Mouse (Mus musculus) embryo, embryonic 10 days (tissue): ENCODE data around the gene Arf3.
"Not testable (repeated sequence)": the region's sequence is repeated elsewhere in the genome, so short reads cannot be mapped to it uniquely, and the experiment has no call there.

Source experiments
- DNase-seq: peaks from one replicate; pipeline ENCODE4 v3.0.0-alpha.2; 2015; ENCODE audit warnings: low spot score

Arf3 gene

DNA sequence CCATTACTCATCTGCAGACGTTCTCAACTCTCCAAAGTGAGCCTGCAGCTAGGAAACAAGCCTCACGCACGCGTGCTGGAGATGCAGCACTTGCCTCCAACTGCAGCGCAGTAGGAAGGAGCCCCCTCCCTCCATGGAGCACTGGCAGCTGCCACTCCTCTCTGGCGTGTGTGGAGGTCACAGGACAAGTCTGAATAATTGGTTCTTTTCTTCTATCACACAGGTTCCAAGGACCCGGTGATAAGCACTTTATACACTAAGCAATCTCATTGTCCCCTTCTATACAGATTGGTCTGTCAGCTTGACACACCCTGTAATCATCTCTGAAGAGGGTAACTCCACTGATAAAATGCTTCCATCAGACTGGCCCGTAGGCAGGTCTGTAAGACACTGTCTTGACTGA, 10.0 kb downstream of the Arf3 start:
- no peak for DNase-seq

DNA sequence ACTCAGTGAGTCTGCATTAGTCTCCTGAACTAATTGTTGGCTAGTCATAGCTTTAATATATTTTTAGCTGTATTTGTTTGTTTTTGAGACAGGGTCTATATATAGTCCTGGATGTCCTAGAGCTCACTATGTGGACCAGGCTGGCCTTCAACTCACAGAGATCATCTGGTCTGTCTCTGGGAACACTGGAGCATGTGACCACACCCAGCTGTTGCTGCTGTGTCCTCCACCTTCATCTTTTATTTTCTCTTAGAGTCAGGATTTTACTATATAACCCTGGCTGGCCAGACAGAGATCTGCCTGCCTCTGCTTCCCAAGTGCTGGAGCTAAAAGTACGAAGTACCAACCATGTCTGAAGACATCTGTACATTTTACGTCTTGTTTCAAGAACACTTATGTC, 13.9 kb downstream of the Arf3 start:
- no peak for DNase-seq

DNA sequence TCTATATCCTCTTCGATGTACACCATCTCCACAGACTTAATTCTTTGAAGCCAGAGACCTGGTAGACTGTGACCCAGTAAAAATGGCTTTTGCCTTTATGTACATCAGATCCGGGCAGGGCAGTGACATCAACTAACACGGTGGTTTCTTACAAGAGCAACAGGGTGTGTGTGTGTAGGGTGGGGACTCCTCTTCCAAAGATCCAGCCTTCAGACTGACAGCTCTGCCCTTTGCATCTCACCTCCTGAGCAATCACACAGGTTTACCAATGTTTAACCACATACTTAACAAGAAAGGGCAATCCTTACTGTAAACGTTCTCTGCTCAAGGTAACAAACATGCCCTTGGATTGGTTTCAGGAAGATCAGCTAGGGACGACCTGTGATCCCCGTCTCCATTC, 15.7 kb downstream of the Arf3 start:
- no peak for DNase-seq

DNA sequence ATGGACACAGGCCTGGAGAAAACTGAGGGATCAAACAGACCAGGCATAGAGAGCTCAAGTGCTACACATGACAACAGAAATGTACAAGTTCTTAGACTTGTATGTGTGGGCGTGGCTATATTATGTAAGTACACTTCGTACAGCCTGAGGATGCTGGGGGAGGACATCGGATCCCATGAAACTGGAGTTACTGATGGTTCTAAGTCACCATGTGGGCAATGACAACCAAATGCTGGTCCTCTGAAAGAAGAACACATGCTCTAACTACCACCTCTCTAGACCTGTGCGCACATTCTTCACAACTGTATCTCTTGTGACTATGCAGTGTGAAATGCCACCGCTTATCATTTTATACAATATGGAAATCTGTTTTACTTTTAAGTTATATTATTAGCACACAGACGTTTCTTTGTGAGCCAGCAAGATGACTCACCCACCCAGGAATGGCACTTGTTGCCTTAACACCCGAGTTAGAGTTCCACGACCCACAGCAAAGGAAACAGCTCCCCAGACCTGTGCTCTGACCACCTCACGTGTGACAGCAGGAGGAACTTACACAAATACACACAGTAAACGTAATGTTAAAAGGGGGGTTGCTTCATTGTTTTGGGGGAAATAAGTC, 16.6 kb downstream of the Arf3 start:
- no peak for DNase-seq

DNA sequence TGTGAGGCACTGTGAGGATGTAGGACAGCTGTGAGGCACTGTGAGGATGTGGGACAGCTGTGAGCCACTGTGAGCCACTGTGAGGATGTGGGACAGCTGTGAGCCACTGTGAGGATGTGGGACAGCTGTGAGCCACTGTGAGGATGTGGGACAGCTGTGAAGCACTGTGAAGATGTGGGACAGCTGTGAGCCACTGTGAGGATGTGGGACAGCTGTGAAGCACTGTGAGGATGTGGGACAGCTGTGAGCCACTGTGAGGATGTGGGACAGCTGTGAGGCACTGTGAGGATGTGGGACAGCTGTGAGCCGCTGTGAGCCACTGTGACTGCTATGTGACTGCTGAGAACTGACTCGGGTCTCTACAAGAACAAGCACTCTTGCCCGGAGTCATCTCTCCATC, 19.2 kb downstream of the Arf3 start:
- not testable (repeated sequence) for DNase-seq

DNA sequence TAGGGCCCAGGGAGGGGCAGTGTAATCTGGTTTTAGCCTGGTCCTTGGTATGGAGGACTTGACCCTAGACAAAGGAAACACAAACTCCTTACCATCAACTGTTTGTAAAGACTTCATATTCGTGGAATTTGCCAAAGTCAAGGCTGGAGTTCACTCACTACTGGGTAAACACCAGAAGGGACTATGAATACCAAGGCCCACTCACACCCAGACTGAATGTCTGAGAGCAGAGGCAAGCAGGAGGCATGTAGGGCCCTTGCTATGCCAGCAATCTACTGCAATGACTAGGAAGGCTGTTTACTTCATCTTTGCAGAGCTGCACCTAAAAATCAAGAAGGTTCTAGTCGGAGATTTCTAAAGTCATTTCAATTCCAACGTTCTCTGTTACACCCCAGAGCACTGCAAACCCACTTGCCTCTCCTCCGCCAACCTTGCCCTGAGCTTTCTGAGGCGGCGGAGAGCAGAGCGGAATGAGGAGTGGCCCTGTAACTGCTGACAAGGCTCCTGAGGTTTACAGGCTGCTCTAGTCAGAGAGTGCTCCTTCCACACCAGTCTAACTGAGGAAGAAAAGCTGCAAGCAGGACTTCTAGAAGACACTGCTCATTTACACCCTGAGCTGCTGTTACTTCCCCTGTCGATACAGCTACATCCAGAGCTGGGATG, 20.1 kb downstream of the Arf3 start:
- DNase-seq = no peak

DNA sequence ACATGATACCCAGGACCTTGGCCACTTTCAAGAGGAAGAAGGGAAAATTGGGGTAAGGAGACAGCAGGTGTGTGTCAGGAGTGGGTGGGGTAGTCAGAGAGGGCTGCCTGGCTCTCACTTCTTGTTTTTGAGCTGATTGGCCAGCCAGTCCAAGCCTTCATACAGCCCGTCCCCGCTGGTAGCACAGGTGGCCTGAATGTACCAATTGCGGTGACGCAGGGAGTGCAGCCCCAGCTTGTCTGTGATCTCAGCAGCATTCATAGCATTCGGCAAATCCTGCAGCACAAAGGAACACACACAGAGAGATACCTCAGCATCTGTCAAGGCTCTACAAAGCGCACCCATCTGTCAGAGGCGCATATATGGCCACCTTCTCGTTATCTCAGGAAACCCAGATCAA, 22.8 kb downstream of the Arf3 start:
- DNase-seq = no peak

DNA sequence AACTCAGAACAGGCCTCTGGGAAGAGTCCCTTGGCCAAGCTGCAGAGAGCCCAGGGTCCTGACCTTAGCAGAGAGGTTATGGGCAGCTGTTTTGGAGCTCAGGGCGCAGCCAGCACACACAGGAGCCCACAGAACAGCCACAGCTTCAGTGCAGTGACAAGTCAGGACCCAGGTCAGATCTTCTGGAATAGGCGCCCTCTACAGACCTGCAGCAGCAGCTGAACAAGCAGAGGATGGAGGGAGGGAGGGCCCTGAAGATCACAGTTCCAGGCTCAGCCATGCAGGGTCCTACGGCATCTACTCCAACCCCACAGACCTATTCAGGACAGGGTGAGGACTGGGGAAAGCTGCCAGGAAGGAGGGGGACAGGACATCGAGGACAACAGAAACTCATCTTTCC, 24.2 kb downstream of the Arf3 start:
- DNase-seq = no peak

DNA sequence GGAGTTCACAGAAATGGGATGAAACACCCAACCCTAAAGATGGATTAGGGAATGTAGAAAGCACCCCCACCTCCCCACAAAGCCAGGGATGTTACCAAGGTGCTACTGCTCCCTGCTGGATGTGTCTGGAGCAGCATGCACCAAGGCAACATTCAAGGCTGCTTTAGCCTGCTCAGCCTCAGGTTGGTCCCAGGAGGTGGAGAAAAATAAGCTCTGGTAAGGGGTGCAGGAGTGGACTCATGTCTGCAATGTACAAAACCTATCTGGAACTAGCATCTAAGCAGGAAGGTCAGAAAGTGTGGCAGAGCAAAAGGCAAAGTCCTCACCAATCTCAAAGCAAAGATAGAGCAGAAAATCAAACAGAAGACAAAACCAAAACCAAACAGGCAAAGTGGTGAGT, 25.1 kb downstream of the Arf3 start:
- no peak for DNase-seq

DNA sequence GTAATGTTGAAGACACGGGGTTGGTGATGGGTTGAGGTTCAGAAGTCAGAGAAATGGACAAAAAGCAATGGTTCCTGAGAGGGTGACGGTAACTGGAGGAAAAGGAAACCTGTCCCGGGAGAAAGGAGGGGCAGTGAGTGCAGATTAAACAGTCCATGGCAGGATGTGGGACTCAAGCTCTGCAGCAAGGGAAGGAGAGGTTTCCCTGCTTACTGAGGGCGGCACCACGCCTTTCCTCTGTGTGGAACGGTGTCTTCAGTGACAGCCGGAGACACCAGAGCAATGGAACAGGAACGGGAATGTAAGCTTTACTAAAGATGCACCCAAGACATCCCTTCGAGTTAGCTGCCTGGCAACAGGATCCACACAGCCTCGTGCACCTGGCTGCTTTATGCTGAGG, 26.5 kb downstream of the Arf3 start:
- DNase-seq = no peak

DNA sequence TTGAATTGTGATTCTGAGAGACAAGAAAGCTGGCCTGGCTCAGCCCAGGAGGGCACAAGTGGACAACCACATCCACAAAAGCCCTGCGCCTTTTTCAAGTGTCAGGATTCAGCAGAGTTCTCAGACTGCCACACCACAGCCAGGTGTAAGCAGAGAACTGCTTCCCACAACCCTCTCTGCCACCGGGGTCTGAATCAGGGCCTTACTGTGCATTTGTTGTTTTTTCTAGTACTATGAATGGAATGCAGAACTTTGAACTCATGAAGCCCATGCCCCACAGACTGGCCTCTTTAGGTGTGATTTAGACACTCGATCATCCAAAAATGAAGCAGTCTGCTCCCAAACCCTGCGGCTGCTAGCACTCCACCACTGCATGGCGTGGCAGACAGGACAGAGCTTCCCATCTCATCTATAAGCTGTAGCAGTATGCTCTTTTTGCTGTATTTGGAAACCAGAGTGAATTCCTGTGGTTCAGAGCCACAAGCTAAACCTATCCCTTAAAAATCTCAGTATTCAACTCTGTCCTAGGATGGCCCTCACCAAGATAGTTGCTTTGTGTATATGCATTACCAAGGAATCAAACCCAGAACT, 28.9 kb downstream of the Arf3 start:
- DNase-seq = no peak

DNA sequence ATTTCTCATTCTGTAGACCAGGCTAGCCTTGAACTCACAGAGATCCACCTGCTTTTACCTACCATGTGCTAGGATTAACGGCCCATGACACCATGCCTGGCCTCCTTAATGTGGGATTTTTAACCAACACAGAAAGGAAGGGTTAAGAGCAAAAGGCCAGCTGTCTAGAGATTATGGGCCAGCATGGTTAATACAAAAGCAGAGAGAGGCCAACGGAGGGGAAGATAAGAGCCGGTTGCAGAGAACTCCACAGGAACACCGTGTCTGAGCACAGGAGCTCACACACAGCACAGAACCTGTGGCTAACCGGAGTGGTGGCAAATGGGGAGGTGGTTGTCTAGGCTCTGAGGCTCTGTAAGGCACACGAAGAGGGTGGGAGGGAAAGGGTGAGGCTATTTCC, 29.6 kb downstream of the Arf3 start:
- no peak for DNase-seq

DNA sequence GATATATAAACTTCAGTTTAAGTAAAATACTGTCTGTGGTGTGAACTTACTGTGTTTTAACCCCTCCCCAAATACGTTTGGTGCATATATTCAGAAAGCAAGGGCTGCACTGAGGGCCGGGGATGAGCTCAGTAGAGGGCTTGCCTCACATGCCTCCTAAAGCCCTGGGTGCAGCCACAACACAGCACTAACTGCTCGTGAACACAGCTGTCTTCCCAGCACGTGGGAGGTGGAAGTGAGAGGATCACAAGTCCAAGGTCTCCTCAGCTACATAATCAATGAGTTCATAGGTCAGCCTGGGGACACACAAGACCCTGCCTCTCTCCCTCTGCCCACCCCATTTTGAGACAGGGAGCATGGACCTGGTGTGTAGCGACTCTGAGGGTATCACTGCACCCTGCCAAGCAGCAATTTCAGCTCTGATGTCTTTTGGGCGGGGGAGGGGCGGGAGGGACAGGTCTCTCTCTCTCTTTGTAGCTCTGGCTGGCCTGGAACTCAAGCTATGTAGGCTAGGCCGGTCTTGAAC, 30.9 kb downstream of the Arf3 start:
- DNase-seq = no peak

DNA sequence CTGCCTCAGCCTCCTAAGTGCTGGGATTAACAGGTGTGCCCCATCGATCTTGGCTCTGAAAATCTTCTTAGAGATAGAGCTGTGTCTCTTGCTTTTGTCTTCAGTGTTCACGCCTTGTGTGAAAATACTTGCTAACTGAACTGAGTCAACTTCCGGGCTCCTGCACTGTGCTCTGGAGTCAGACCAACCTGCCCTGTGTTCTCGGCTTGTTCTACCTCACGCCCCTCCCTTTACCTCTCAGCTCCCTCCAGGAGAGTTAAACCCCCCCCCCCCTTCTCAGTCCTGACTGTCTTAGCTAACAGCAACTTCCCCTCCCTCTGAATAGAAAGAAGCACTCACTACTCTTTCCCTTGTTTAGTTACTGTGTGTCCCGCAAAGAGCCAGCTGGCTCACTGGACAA, 32.2 kb downstream of the Arf3 start:
- DNase-seq = no peak

DNA sequence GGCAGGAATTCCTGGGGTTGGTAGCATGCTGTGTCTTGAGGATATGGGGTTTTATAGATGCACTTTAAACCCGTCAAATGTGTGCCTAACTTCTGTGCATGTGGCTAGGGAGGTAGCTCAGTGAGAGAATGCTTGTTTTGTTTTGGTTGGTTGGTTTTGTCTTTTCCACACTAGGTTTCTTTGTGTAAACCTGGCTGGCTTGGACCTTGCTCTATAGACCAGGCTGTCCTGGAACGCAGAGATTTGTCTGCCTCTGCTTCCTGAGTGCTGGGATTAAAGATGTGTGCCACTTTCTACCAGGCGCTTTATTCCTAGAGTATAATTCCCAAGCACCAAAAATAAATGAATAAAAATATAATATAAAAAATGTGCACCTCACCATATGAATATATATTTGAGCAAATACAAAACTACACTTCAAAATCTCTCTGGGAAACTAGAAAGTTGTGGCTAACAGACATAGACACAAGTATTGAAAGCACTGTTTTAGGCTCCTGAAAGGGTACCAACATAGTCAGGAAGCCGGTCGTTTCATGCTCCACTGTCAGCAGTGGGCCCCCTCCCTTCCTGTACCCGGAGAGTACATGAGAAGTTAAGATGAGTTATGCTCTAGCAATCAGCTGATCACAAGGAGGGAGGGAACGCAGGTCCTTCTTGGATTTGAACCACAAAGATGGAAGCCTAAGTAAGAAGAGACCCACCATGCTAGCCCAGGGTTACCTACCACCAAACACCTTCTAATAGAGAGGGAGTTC, 33.0 kb downstream of the Arf3 start:
- no peak for DNase-seq

DNA sequence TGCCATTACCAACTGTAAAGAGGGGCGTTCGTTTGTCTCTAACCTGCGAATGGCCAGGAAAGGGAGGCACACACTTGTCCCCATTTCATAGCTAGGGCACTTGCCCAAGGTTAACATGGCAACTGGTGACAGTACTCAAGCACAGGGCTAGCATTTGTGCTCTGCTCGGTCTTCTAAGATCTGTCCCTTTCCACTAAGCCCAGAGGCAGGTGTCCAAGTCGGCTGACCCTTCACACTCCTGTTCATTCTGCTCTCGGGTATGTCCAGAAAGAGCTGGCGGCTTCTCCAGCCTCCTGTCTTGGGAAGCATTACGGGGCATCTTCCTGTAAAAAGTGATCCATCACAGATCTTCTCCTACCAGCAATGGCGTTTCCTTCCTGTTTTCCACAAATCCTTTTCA, 34.6 kb downstream of the Arf3 start:
- peak; percentile 18 for DNase-seq

DNA sequence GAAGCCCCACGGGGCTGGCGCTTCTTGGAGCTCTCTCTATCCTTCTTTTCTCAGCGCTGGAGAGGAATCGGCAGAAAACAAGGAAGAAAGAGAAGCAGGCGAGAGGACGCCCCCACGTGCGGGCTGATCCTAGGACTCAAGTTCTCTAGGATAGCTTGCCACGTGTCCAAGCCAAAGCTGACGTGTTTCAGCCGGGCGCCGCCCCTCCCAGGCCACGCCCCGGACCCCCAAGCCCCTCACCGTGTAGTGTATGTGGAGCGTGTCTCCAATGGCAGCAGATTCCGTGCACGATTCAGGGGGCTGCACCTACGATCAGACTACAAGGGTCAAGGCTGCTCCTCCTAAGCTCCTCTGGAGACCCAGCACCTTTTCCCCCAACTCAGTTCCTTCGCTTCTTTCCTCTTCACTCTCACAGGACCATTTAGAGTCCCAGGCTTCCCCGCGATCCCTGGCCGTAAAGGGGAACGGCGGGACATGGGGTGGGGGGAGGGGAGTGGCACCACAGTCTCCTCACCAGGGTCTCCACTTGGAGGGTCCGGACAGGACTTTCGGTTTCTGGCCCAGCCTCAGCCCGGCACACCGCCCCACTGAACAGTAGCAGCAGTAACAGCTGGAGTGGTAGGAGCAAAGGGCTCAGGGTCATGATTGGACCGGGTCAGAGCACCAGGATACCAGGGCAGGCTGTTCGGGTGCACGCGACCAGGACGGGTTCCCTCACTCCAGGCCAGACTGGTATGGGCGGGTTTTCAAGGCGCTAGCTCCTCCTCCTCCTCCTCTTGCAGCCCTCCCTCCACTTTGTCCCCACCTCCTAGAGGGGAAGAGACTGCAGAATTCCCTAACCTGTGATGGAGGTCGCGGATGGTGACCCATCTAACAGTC, 35.3 kb downstream of the Arf3 start, which contains the start of gene Fkbp11:
Fkbp11 (minus strand) TSS at position 756 of the 879 bp plus-strand sequence.
- DNase-seq = peak; percentile 82

DNA sequence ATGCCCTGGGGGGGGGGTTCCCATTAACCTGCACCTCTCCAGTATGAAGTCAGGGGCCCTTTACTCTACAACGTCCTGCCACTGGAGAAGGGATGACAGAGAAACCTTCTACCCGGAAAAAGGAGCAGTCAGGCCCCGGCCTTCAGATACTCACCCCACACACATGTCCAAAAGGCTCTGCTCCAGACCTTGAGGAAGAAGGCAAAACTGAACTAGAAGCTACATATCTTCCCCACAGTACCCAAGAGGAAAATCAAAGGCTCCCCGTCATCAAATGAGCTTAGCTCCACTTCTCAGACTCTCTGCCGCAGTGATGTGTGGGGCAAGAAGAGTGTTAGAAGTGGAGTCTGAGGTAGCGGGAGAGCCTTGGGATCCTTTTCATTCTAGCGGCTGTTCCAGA, 36.3 kb downstream of the Arf3 start:
- no peak for DNase-seq

DNA sequence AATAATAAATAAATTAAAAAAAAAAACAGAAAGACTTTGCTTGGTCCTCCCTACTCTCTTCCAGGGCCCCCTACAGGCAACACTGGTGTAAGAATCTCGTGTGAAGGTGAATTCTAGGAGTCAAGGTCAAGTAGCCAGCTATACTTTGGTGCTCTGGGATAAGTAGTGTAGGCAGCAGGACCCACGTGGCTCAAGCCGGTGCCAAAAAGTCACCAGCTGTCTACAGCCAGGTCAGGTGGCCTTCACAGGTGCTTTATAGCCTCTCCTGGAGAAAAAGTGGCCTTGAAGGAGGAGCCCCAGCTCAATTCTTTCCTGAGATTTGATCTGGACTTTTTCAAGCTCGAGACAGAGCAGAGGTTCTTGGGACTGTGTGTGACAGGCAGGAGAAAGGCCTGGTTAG, 36.9 kb downstream of the Arf3 start:
- DNase-seq = no peak

DNA sequence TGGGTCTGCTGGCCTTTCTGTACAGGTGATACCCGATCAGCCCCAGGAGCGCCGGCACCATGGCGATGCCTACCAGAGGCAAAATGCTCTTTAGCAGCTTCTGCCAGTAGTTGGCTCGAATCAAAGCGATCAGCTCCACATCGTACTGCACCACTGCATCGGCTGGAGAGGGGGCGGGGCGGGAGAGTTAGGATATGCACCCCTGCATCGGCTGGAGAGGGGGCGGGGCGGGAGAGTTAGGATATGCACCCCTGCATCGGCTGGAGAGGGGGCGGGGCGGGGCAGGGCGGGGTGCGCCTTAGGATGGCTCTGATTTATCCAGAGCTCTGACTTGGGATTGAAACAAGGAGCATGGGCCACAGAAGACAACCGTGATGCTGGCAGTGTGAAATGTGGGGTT, 38.6 kb downstream of the Arf3 start:
- no peak for DNase-seq

DNA sequence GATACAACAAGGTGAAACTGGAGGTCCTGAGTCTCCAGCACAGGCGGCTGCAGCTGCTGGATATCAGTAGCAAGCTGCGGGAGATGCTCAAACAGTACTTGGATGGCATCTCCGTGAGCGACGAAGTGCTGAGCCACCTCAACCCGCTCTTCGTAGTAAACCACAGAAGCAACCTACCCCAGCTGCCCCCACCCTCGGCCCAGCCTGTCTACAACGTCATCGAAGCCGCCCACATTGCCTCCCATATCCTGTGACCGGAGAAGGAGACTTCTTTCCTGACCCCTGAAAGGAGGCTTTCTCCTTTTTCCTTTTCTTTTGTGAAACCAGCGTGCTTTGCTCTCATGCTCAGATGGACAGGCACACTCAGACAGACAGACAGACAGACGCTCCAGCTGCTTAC, 40.2 kb downstream of the Arf3 start:
- no peak for DNase-seq

DNA sequence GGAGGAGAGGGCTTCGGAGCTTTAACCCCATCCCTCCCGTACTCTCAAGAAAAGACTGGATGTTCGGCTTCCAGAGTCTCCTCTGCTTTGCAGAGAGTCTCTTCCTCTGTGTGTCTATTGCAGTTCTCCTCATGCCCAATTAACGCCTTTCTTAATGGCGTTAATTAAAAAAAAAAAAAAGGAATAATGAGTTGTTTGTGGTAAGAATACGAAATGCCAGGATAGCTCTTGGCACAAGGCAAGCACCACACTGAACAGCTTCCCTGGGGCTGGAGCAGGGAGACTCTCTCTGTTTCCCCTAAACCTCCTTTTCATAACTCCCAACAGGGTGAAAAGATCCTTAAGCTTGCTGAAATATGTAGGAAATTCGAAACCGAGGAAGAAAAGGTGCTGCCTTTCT, 40.8 kb downstream of the Arf3 start:
- DNase-seq = no peak
